Mouse (Mus musculus) forebrain, embryonic 16.5 days (tissue): ENCODE measurements around the gene Mpo. TPM values are rescaled to one million over a fixed set of nuclear protein-coding genes. Genes with fewer than 3 reads are reported as not detected.

Source experiments
- ATAC-seq: fragments of 200-750 bp; cut with Nextera tagmentation; 2 replicates; pipeline ENCODE4 v1.8.0; 2017; ENCODE audit warnings: mild to moderate bottlenecking, moderate library complexity
- H3K27ac ChIP-seq: fragments of 300-500 bp; sonication (generic); 2 replicates; pipeline ENCODE4 v1.5.1; 2014; ENCODE audit warnings: low read length, control low read depth
- H3K27me3 ChIP-seq: fragments of 300-500 bp; sonication (generic); replicated peaks from 2 replicates; pipeline ENCODE4 v1.6.1; 2014; ENCODE audit warnings: low read length; ENCODE audit not compliant: control insufficient read depth, insufficient read depth
- H3K36me3 ChIP-seq: fragments of 300-500 bp; sonication (generic); 2 replicates; pipeline ENCODE4 v1.6.1; 2014; ENCODE audit not compliant: control insufficient read depth, insufficient read depth
- H3K4me1 ChIP-seq: fragments of 300-500 bp; sonication (generic); replicated peaks from 2 replicates; pipeline ENCODE4 v1.6.1; 2014; ENCODE audit warnings: low read length; ENCODE audit not compliant: control insufficient read depth, insufficient read depth
- H3K4me2 ChIP-seq: fragments of 300-500 bp; sonication (generic); 2 replicates; pipeline ENCODE4 v1.6.1; 2014; ENCODE audit warnings: mild to moderate bottlenecking, low read length, control low read depth
- H3K4me3 ChIP-seq: fragments of 300-500 bp; sonication (generic); replicated peaks from 2 replicates; pipeline ENCODE4 v1.5.1; 2014; ENCODE audit warnings: mild to moderate bottlenecking, low read length, control low read depth
- H3K9ac ChIP-seq: fragments of 300-500 bp; sonication (generic); replicated peaks from 2 replicates; pipeline ENCODE4 v1.6.1; 2014; ENCODE audit warnings: low read depth, low read length, control low read depth
- H3K9me3 ChIP-seq: fragments of 300-500 bp; sonication (generic); 2 replicates; pipeline ENCODE4 v1.6.1; 2016; ENCODE audit warnings: low read length; ENCODE audit not compliant: control insufficient read depth
- WGBS: fragments of 180-500 bp; shearing (Covaris S2); extraction: QIAGEN DNeasy Blood & Tissue Kit; methylation state at CpG from one replicate; pipeline ENCODE4 v1.1.7; 2014; 5-methylcytosine and 5-hydroxymethylcytosine counted together
- polyA plus RNA-seq: library from polyadenylated mRNA; unstranded; fragments of >200 nt; fragmentation: Nextera tagmentation; extraction: Ambion mirVana; gene quantifications from 2 replicates; pipeline ENCODE4 v1.2.1, GENCODE M21; 2015

Mpo gene
- polyA plus RNA-seq, 1 experiment from 2014 or later = 0.29 TPM

DNA sequence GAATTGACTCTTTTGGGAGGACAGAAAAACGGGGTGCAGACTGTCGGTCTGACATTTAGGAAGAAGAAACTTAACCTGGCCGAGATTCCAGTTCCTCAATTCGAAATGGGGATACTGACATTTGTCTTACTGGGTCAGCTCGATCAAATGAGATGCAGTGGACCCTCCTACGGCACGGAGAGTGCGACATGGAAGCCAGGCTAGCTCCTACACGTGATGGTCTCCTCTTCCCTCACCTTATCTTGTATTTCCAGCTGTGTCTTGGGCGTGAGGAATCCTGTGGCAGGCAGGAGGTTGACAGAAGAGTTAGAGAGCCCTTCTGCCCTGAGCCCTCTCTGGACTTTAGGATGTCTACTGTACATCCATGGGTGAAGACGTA, 43.3 kb upstream of the Mpo start:
- Histone ChIP-seq H3K36me3 (peaks cover 1% of the 10 kb centered on the region; the same call in 1 of the 2 replicates), H3K9me3 (no peaks in the 10 kb centered on the region), H3K27me3 (no peaks in the 10 kb centered on the region), H3K4me3 (no peak overlapping the region), H3K9ac (no peak overlapping the region), H3K4me1 (no peaks in the 10 kb centered on the region), H3K27ac (no peak overlapping the region), H3K4me2 (no peak overlapping the region)
- 79% methylated on average over 11 of the region's 11 CpGs for WGBS
- ATAC-seq = no peak

DNA sequence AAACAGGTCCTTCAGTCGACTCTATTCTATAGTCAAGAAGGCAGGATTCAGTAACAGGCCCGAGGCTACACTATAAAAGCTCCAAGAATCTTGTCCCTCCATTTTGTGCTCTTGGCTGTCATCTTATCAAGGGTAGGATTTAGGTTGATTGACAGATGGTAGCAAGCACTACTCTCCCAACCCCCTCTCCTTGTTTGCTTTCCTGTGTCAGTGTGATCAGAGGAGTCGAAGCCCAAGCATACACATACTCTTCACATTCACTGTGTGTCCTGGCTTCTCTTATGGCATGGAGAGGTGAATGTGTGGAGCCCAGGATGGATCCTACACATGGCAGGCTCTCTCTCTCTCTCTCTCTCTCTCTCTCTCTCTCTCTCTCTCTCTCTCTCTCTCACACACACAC, 42.9 kb upstream of the Mpo start:
- Histone ChIP-seq H3K9ac (no peak overlapping the region), H3K27ac (no peak overlapping the region), H3K27me3 (no peaks in the 10 kb centered on the region), H3K9me3 (no peaks in the 10 kb centered on the region), H3K4me2 (no peak overlapping the region), H3K36me3 (no peaks in the 10 kb centered on the region), H3K4me3 (no peak overlapping the region), H3K4me1 (no peaks in the 10 kb centered on the region)
- ATAC-seq = no peak
- WGBS = 79% methylated on average over 3 of the region's 3 CpGs

DNA sequence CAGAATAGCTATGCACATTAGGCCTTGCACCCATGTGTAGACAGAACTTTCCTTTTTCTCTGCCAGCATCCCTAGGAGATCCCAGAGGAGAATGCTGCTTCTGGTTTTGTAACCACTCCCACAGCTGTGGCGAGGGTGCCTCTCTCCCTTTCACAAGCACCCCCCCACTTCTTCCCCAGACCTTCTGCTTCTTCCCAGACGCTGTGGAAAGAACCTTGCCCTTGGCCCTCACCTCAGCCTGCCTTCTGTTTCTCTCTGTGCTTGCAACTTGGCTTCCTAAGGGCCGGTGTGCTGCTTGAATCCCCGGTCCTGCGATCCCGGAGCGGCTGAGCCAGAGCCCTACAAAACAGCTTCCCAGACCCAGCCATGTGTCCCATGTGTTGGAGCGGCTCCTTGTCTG, 42.4 kb upstream of the Mpo start:
- no peak overlapping the region for H3K4me3 ChIP-seq
- no peak for ATAC-seq
- no peaks in the 10 kb centered on the region for H3K36me3 ChIP-seq
- H3K4me1 ChIP-seq = no peaks in the 10 kb centered on the region
- WGBS = 81% methylated on average over 8 of the region's 8 CpGs
- no peak overlapping the region for H3K9ac ChIP-seq
- no peak overlapping the region for H3K4me2 ChIP-seq
- no peaks in the 10 kb centered on the region for H3K27me3 ChIP-seq
- H3K27ac ChIP-seq = no peak overlapping the region
- H3K9me3 ChIP-seq = no peaks in the 10 kb centered on the region

DNA sequence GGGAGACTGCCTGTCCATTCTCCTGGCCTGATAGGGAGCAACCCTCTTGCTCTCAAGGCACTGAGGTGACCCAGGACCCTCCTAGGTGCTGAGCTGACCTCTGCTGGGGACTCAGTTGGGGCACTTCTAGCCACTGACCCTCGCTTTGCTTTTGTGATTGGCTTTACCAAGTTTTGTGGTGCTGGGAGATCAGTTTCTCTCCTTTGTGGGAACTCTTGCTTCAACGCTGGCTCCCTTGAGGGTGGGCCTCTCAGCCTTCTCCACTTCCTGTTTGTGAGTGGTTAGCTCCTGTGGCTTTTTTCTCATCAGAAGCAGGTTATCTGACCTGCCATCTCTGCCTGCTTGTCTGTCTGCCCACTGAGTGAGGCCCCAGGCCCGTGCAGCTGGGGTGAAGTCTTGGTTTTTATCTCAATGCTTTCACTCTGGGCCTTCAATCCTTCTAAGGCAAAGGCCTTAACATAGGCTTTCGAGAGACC, 41.9 kb upstream of the Mpo start:
- H3K36me3 ChIP-seq = no peaks in the 10 kb centered on the region
- H3K4me1 ChIP-seq = no peaks in the 10 kb centered on the region
- no peak overlapping the region for H3K9ac ChIP-seq
- no peaks in the 10 kb centered on the region for H3K9me3 ChIP-seq
- no peak overlapping the region for H3K4me3 ChIP-seq
- no peak overlapping the region for H3K27ac ChIP-seq
- ATAC-seq = no peak
- H3K27me3 ChIP-seq = no peaks in the 10 kb centered on the region
- whole genome bisulfite sequencing = 67% methylated on average over 4 of the region's 4 CpGs
- no peak overlapping the region for H3K4me2 ChIP-seq

- no peaks in the 10 kb centered on the region for H3K4me1 ChIP-seq
- no peak overlapping the region for H3K9ac ChIP-seq
- no peak overlapping the region for H3K4me2 ChIP-seq
- no peaks in the 10 kb centered on the region for H3K9me3 ChIP-seq
- ATAC-seq = no peak
- no peaks in the 10 kb centered on the region for H3K27me3 ChIP-seq
- WGBS = 83% methylated on average over 1 of the region's 1 CpGs
- no peak overlapping the region for H3K4me3 ChIP-seq
- no peak overlapping the region for H3K27ac ChIP-seq
- no peaks in the 10 kb centered on the region for H3K36me3 ChIP-seq
Measured at GRCm38 (mm10) chr11:87752307-87752706, 41.1 kb upstream of the Mpo start.

- Histone ChIP-seq H3K27ac (no peak overlapping the region), H3K4me1 (no peaks in the 10 kb centered on the region), H3K9me3 (no peaks in the 10 kb centered on the region), H3K36me3 (no peaks in the 10 kb centered on the region), H3K9ac (no peak overlapping the region), H3K4me2 (no peak overlapping the region), H3K4me3 (no peak overlapping the region), H3K27me3 (no peaks in the 10 kb centered on the region)
- WGBS = 86% methylated on average over 8 of the region's 8 CpGs
- ATAC-seq = no peak
Measured at GRCm38 (mm10) chr11:87753255-87753654, 40.1 kb upstream of the Mpo start.

DNA sequence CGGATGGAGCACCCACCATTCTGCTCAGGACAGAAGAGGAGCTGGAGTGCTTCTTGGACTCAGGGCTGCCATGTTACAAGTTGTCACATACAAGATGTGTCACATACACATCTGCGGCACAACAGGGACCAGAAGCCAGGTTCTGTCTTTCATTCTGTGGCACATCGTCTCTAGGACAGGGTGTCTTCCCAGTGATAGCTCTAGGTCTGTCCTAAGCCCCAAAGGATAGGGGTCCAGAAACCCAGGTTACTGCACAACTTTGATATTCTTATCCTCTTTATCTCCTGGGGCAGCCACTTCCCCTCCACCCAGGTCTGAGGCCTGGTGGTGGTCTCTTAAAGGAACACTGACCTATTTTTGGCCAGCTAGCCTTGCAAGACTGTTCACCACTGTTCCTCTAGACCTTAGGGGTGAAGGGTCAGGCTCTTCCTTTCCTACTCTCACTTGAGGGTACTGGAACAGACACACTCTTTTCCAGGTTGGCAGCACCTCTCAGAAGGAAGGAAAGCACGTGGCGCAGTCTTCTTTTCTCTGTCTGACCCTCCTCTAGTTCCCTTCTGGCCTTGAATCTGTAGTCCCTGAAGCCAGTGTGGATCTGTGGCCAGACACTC, 39.4 kb upstream of the Mpo start:
- no peak for ATAC-seq
- Histone ChIP-seq H3K4me1 (no peaks in the 10 kb centered on the region), H3K9ac (no peak overlapping the region), H3K27me3 (no peaks in the 10 kb centered on the region), H3K27ac (no peak overlapping the region), H3K4me3 (no peak overlapping the region), H3K9me3 (no peaks in the 10 kb centered on the region), H3K36me3 (no peaks in the 10 kb centered on the region), H3K4me2 (no peak overlapping the region)
- WGBS = 81% methylated on average over 5 of the region's 5 CpGs

DNA sequence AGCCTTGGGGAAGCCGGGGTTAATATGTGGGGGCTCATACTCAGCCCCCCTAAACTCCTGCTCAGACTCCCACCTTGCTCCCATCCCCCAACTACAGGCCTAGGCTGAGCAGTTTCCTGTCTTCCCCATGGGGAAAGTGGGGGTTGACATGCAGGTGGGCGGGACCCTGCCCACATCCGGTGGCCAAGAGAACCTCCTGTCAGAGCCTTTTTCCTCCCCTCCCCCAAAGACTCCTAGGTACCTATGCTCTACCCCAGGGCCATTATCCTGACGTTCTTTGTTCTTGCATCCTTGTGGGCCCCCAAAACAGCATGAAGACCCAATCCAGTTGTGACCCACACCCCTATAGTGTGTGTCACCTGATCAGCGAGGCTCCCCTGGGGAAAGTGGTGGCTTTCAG, 38.8 kb upstream of the Mpo start:
- Histone ChIP-seq H3K4me2 (no peak overlapping the region), H3K9me3 (no peaks in the 10 kb centered on the region), H3K27ac (no peak overlapping the region), H3K27me3 (no peaks in the 10 kb centered on the region), H3K36me3 (no peaks in the 10 kb centered on the region), H3K9ac (no peak overlapping the region), H3K4me3 (no peak overlapping the region), H3K4me1 (peaks cover 1% of the 10 kb centered on the region)
- 78% methylated on average over 5 of the region's 5 CpGs for WGBS
- no peak for ATAC-seq

GRCm38 (mm10) chr11:87755360-87756017, 37.9 kb upstream of the Mpo start:
- H3K9me3 ChIP-seq = no peaks in the 10 kb centered on the region
- H3K36me3 ChIP-seq = no peaks in the 10 kb centered on the region
- H3K4me2 ChIP-seq = no peak overlapping the region
- 80% methylated on average over 17 of the region's 17 CpGs for whole genome bisulfite sequencing
- no peak overlapping the region for H3K9ac ChIP-seq
- no peaks in the 10 kb centered on the region for H3K27me3 ChIP-seq
- no peak overlapping the region for H3K27ac ChIP-seq
- H3K4me3 ChIP-seq = no peak overlapping the region
- ATAC-seq = no peak
- peaks cover 8% of the 10 kb centered on the region for H3K4me1 ChIP-seq
